ENCODE assay signal across 8 mouse cellular contexts in the genomic region with DNA sequence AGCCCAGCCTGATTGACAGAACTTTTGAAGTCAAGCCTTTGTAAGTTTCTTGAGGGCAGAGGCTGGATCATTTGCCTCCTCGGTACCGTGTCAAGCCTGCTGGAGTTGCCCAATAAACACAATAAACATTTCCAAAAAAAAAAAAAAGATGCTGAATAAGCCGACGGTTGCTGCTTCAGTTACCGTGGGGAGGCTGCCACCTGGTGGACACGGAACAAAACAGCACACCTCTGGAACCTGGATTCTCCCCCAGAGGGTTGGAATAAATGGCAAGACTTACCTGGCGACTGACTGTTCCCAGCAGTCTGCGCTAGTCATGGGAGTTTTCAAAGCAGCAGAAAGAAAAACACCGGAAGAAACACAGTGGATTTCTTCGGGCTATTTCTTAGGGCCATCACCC.
DNase-seq lines count a peak whose midpoint lies in the region; ATAC-seq and TF ChIP-seq lines count a peak whose summit lies in the region.

No protein-coding gene starts in this region.

- intact Hi-C loops in left cerebral cortex, postnatal 10 days (cut with DNase I), result loop anchor here (1.0 to 5.0 kb wide), 3 partner anchors 138 to 454 kb away; a partner anchor contains a TSS

- no peaks in the 10 kb centered on the region for H3K36me3 ChIP-seq in midbrain, embryonic 14.5 days (ENCODE audit: control insufficient read depth, insufficient read depth, low read length)
- H3K36me3 ChIP-seq in midbrain, embryonic 13.5 days, result no peaks in the 10 kb centered on the region
- no peaks in the 10 kb centered on the region for H3K36me3 ChIP-seq in forebrain, embryonic 10.5 days (replicated peaks)
- H3K36me3 ChIP-seq in myocyte (ENCODE audit: control insufficient read depth, insufficient read depth), result no peaks in the 10 kb centered on the region

- no peak for TF ChIP-seq POLR2A in myocyte (IDR thresholded peaks at IDR 0.05; ENCODE audit: insufficient read length, low read depth)

- H3K4me1 ChIP-seq in midbrain, embryonic 14.5 days (ENCODE audit: control insufficient read depth, insufficient read depth, low read length), result no peaks in the 10 kb centered on the region
- H3K4me1 ChIP-seq in midbrain, embryonic 13.5 days (replicated peaks), result peaks cover 7% of the 10 kb centered on the region; the same call in 1 of the 2 replicates
- H3K4me1 ChIP-seq in forebrain, embryonic 10.5 days, result peaks cover 34% of the 10 kb centered on the region

- H3K27ac ChIP-seq in midbrain, embryonic 14.5 days (replicated peaks; ENCODE audit: low read depth, low read length), result no peak overlapping the region
- H3K27ac ChIP-seq in midbrain, embryonic 13.5 days, result no peak overlapping the region
- H3K27ac ChIP-seq in forebrain, embryonic 10.5 days, result no peak overlapping the region

- no peak for ATAC-seq in midbrain, embryonic 14.5 days (ENCODE audit: low FRiP score, low TSS enrichment)
- ATAC-seq in midbrain, embryonic 13.5 days, result no peak

- DNase-seq in midbrain, embryonic 14.5 days, result peak; percentile 89
- peak; percentile 9 for DNase-seq in c-Kit-positive CD71-negative TER-119-negative erythroid progenitor cells, embryonic 14.5 days (ENCODE audit: low read depth)
- peak; percentile 73 for DNase-seq in forebrain, embryonic 10.5 days (ENCODE audit: extremely low spot score, low spot score)
- peak; percentile 60 for DNase-seq in induced T-regulatory cell, adult 2 months (ENCODE audit: low read depth)
- DNase-seq in left cerebral cortex, postnatal 10 days (ENCODE audit: extremely low spot score in 1 of 2, low spot score in 2 of 2), result peak; percentile 44 to 62
- DNase-seq in thymus, postnatal 14 days, result peak; percentile 41

- no peak overlapping the region for H3K9ac ChIP-seq in midbrain, embryonic 14.5 days (replicated peaks; ENCODE audit: low read length)
- no peak overlapping the region for H3K9ac ChIP-seq in midbrain, embryonic 13.5 days (replicated peaks)

- no peak overlapping the region for H3ac ChIP-seq in myocyte (ENCODE audit: control insufficient read depth, insufficient read length)

- WGBS in midbrain, embryonic 14.5 days, result 14% methylated on average over 10 of the region's 10 CpGs
- 10% methylated on average over 10 of the region's 10 CpGs for WGBS in midbrain, embryonic 13.5 days
- WGBS in forebrain, embryonic 10.5 days, result 15% methylated on average over 10 of the region's 10 CpGs

- no peak overlapping the region for H3K4me3 ChIP-seq in midbrain, embryonic 14.5 days (replicated peaks; ENCODE audit: low read depth, low read length)
- H3K4me3 ChIP-seq in midbrain, embryonic 13.5 days (replicated peaks), result no peak overlapping the region
- no peak overlapping the region for H3K4me3 ChIP-seq in forebrain, embryonic 10.5 days
- no peak overlapping the region for H3K4me3 ChIP-seq in myocyte

- no peak overlapping the region for H3K4me2 ChIP-seq in midbrain, embryonic 14.5 days (ENCODE audit: low read length)
- no peak overlapping the region for H3K4me2 ChIP-seq in midbrain, embryonic 13.5 days (replicated peaks)
- no peak overlapping the region for H3K4me2 ChIP-seq in myocyte (ENCODE audit: low read depth)

- no peaks in the 10 kb centered on the region for H3K79me2 ChIP-seq in myocyte (ENCODE audit: control insufficient read depth, insufficient read depth)

- H3K27me3 ChIP-seq in midbrain, embryonic 14.5 days (ENCODE audit: control insufficient read depth, insufficient read depth, low read length), result no peaks in the 10 kb centered on the region
- no peaks in the 10 kb centered on the region for H3K27me3 ChIP-seq in midbrain, embryonic 13.5 days
- peaks cover 18% of the 10 kb centered on the region; the same call in 1 of the 2 replicates for H3K27me3 ChIP-seq in forebrain, embryonic 10.5 days (ENCODE audit: poor library complexity, severe bottlenecking)
- H3K27me3 ChIP-seq in myocyte (ENCODE audit: control insufficient read depth, insufficient read depth, insufficient read length), result no peaks in the 10 kb centered on the region

- no peaks in the 10 kb centered on the region for H3K9me3 ChIP-seq in midbrain, embryonic 14.5 days (ENCODE audit: control insufficient read depth, low read length)
- no peaks in the 10 kb centered on the region for H3K9me3 ChIP-seq in midbrain, embryonic 13.5 days
- H3K9me3 ChIP-seq in forebrain, embryonic 10.5 days, result peaks cover 4% of the 10 kb centered on the region; the same call in 1 of the 2 replicates

TF ChIP-seq in myocyte, 11 proteins besides CTCF, POLR2A, EP300 and RAD21:
- TF ChIP-seq MYOD1 (IDR thresholded peaks at IDR 0.05; ENCODE audit: control insufficient read depth in 1 of 3, insufficient read length in 2 of 3, low read depth in 2 of 3) (no peak), CEBPB (IDR thresholded peaks at IDR 0.05; ENCODE audit: insufficient read depth, poor library complexity, severe bottlenecking) (0 out of 2 replicates have a peak, but pooled peaks have one; percentile 30)

Comparison
In these comparisons a context has a peak if more than half of its experiments do, and no peak if none do; other contexts are left out.
1. DNase-seq: peak in every context shown above with its lines; median percentile 89 in midbrain, embryonic 14.5 days; 73 in forebrain, embryonic 10.5 days; 60 in induced T-regulatory cell, adult 2 months; 53 in left cerebral cortex, postnatal 10 days; 41 in thymus, postnatal 14 days; 9 in c-Kit-positive CD71-negative TER-119-negative erythroid progenitor cells, embryonic 14.5 days.